Mouse (Mus musculus): ENCODE measurements around the gene Traf2. TPM values are rescaled to one million over a fixed set of nuclear protein-coding genes. Genes with fewer than 3 reads are reported as not detected.

Gene Traf2
- 10 to 100 TPM in 1 of 2 experiments, 1 to 10 TPM in 1; 9.8 to 11.1 TPM for total RNA-seq (2021)
- long read RNA-seq, experiment 1, transcript Traf2-201 (11 exons, 3,044 nt), result major isoform, 6 of 9 reads
- long read RNA-seq, experiment 1, partial matches to known transcripts, result 2 of 9 reads
- long read RNA-seq, experiment 1, other reads (novel, unspliced or antisense), result 0 of 9 reads
- long read RNA-seq, experiment 2, transcript Traf2-201 (11 exons, 3,044 nt), result major isoform, 12 of 20 reads
- long read RNA-seq, experiment 2, partial matches to known transcripts, result 4 of 20 reads
- long read RNA-seq, experiment 2, other reads (novel, unspliced or antisense), result 1 of 20 reads

DNA sequence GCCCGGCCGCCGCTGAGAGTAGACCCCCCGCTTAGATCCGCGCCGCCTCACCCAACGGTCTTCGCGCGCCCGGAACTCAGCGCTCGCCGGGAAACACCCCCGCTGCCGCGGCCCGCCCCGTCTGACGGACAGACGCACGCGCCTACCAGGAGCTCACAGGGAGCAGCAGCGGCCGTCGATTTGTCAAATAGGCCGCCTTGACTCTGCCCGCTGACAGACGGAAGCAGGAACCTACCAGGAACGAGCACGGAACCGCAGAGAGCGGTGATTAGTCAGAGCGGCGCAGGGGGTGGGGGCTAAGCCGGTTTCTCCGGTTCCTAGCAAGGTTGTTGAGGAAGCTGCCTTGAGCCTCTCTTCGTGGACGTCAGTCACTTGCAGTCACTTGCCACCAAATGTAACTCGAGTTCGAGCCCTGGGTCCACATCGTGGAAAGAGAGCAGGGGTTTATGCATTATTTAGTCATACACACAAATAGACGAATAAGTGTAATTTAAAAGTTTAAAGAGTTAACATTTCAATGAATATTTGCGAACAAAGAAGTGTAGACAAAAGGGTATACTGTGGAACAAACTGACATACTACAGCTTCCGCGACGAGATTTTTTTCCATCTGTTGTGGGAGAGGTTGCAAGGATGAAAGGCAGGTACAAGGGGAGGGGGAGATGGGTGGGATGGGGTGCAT is at the start of gene Traf2:
TSS of gene Traf2 (minus strand) at position 130 of the 681 bp plus-strand sequence.
- DNase-seq (ENCODE audit: low spot score in 2 of 2), result peak; percentile 98 to 99

GRCm38 (mm10) chr2:25591863-25592262 is 45.1 kb upstream of the Traf2 start:
- peak in 1 of 2 experiments; percentile 31 for DNase-seq (ENCODE audit: low spot score in 2 of 2)

DNA sequence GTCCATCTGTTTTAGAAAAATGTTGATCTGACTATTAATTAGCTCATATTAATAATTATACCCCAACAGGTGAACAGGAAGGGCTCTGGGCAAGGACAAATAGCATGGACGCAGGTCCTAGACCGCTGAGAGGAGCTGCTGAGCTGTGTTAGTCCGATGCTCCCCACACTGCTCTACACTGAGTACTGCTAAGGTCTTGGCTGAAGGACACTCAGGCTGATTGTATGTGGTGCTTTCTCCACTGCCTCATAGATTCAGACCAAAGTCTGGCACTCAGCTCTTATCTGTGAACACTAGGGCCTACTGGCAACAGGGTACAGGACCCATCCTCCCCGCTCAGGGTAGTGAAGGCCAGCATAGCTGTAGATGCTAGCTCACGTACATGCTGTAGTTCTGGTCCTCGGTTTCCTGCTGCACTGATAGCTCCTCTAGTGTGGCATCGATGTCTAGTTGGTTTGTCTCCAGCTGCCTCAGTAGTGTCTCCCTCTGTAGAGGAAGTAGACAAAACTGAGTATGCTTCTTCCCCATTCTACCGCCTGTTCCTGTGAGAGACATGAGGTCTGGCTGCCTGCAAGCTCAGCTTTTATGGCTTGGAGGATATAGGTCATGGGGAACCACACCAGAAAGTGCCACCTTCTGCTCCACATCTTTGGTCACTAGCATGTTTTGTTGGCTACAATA is 41.6 kb upstream of the Traf2 start:
- no peak for DNase-seq (ENCODE audit: low spot score in 2 of 2)

- no peak for DNase-seq (ENCODE audit: low spot score in 2 of 2)
Measured at GRCm38 (mm10) chr2:25587290-25587689, 40.5 kb upstream of the Traf2 start.

- no peak for DNase-seq (ENCODE audit: low spot score in 2 of 2)
Measured at GRCm38 (mm10) chr2:25585601-25586000, 38.9 kb upstream of the Traf2 start.

GRCm38 (mm10) chr2:25584856-25585255 is 38.1 kb upstream of the Traf2 start:
- DNase-seq (ENCODE audit: low spot score in 2 of 2), result no peak

DNA sequence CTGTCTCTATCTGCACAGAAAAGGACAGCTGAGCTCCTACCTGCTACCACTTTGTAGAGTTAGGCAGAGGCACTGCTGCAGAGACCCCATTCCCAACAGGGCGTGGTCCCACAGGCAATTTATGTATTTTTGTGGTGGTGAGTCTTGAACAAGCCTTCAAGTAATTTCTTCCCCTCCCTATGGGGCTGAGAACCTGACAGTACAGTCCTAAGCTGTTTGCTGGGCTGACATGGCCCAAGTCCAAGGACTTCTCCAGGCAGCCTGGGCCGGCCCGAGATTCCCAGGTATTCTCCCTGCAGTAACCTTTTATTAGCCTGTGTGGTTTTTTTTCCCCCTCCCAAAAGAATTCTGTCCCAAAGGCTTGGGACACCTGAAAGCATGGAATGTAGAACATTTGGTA is 37.4 kb upstream of the Traf2 start:
- no peak for DNase-seq (ENCODE audit: low spot score in 2 of 2)

DNA sequence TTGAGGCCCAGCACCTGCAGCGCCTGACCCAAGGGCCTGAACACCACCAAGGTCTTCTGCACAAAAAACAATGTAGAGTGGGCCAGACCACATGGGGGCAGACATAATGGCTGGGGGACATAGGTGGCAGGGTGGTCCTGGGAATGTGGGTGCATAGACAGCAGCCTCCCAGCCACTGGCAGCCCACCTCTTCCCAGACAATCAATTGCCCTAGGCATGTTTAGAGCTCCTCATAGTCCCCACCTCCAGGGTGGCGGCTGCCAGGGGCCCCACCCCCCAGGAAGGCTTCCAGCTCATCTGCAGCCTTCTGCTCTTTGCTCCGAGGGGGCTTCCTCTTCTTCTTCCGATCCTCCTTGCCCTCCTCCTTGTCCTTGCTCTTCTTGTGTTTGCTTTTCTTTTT is 36.8 kb upstream of the Traf2 start:
- DNase-seq (ENCODE audit: low spot score in 2 of 2), result no peak

DNA sequence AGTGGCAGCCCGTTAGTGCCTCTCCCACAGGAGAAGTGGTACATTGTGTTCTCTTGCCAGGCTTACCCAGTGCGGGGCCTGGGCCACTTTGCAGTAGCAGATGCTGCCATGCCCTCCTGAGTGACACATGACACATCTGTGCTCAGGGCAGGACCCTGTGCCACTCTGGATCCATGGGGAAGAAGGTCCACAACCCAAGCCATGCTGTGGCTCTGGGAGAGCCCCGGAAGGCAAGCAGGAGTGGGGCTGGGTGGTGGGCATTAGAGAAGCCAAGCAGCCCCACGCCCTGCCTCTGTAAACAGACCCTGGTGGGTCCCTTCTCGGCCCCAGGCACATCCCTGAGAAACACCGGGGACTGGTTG is 36.4 kb upstream of the Traf2 start:
- no peak for DNase-seq (ENCODE audit: low spot score in 2 of 2)

- peak; percentile 83 to 92 for DNase-seq (ENCODE audit: low spot score in 2 of 2)
Measured at GRCm38 (mm10) chr2:25582466-25583119, 35.9 kb upstream of the Traf2 start.

- DNase-seq (ENCODE audit: low spot score in 2 of 2), result no peak
Measured at GRCm38 (mm10) chr2:25581901-25582301, 35.2 kb upstream of the Traf2 start.

DNA sequence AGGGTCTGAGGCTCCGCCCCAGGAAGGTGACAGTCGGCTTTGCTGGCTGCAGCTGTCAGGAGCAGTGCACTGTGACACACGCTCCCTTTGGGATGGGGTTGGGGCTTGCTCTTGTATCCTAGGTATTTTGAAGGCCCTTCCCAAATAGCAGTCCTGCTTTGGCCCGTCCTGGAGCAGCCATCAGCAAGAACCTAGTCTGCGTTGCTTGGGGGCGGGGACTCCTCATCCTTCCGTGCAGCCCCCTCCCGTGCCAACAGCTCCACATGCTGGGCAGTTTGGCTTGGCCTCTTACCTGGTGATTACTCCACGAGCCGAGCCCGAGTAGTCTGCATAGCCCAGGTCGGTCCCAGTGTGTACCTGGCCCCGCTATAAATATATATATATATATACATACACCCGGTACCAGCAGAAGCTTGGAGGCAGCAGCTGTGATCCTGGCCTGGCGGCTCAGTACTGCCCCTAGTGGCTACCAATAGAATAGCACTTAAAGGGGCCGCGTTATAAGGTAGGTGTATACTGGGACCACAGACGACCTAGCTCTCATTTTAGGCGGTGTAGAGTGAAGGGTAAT is 34.6 kb upstream of the Traf2 start, which contains the start of gene Ajm1:
TSS of gene Ajm1 (minus strand) at position 464 of the 571 bp plus-strand sequence.
- peak; percentile 82 to 90 for DNase-seq (ENCODE audit: low spot score in 2 of 2)

- DNase-seq (ENCODE audit: low spot score in 2 of 2), result peak in 1 of 2 experiments; percentile 49
Measured at GRCm38 (mm10) chr2:25580621-25581101, 33.9 kb upstream of the Traf2 start.

- DNase-seq (ENCODE audit: low spot score in 2 of 2), result peak; percentile 27 to 63
Measured at GRCm38 (mm10) chr2:25579737-25580460, 33.2 kb upstream of the Traf2 start.

- no peak for DNase-seq (ENCODE audit: low spot score in 2 of 2)
Measured at GRCm38 (mm10) chr2:25578796-25579736, 32.3 kb upstream of the Traf2 start.

- no peak for DNase-seq (ENCODE audit: low spot score in 2 of 2)
Measured at GRCm38 (mm10) chr2:25577951-25578795, 31.4 kb upstream of the Traf2 start.

- peak in 1 of 2 experiments; percentile 24 for DNase-seq (ENCODE audit: low spot score in 2 of 2)
Measured at GRCm38 (mm10) chr2:25576965-25577891, 30.5 kb upstream of the Traf2 start.
